Mouse (Mus musculus): Measurements from ENCODE around the gene Ilf3. TPM values are rescaled to one million over a fixed set of nuclear protein-coding genes. Genes with fewer than 3 reads are reported as not detected.

Gene Ilf3
- polyA plus RNA-seq, 1 experiment: 31.9 TPM

DNA sequence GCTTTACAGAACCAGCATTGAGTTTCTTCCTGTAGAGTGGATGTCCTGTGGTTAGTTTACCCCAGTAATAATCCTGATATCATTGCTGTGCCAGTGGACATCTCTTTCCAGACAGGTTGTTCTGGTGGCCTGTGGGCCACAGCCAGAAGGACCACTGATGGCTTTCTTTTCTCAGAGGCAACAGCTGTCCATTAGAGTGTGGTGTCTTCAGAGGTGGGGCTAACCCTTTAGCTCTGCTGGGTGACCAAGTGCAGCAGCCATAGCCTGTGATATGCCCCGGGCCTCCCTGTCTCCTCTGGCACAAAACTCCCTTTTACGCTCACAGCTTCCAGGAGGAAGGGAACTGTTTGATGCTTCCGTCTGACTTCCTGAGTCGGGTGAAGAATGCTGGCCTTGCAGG, 76.9 kb downstream of the Ilf3 start:
- DNase-seq: no peak
- H3K4me1 ChIP-seq (ENCODE audit: control insufficient read depth, insufficient read depth, low read length): peaks cover under 1% of the 10 kb centered on the region
- no peaks in the 10 kb centered on the region for H3K27me3 ChIP-seq (replicated peaks; ENCODE audit: control insufficient read depth, insufficient read depth, low read length)
- no peak for TF ChIP-seq POLR2A (IDR thresholded peaks at IDR 0.05; ENCODE audit: low read depth, low read length)
- no peak for TF ChIP-seq CTCF (conservative IDR thresholded peaks at IDR 0.05; ENCODE audit: insufficient read depth, insufficient read length, low read depth, low read length)
- no peaks in the 10 kb centered on the region for H3K36me3 ChIP-seq (ENCODE audit: control insufficient read depth, insufficient read depth, low read length)
- H3K4me3 ChIP-seq (ENCODE audit: insufficient read depth, low read depth, low read length): no peak overlapping the region
- H3K27ac ChIP-seq (ENCODE audit: insufficient read depth, low read depth, low read length): no peak overlapping the region
- 53% methylated on average over 4 of the region's 4 CpGs for WGBS

DNA sequence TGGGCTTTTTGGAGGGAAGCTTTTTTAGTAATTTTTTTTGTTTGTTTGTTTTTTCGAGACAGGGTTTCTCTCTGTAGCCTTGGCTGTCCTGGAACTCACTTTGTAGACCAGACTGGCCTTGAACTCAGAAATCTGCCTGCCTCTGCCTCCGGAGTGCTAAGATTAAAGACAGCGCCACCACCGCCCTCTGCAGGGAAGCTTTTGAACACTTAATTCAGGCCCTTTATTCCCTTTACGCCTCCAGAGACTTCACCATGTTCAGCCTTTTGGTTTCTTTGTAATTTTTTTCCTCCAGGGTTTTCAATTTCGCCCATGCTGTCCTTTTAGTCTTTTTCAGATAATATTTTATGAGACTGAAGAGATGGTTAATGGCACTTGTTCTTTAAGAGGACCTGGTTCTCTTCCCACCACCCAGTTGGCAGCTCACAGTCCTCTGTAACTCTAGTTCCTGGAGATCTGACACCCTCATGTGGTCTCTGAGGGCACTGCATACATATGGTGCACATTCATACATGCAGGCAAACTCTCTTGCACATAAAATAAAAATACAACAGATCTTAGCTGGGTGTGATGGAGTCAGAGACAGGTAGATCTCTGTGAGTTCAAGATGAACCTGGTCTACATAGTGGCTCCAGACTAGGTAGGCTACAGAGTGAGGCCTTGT, 77.5 kb downstream of the Ilf3 start:
- TF ChIP-seq POLR2A (IDR thresholded peaks at IDR 0.05; ENCODE audit: low read depth, low read length) (no peak), CTCF (conservative IDR thresholded peaks at IDR 0.05; ENCODE audit: insufficient read depth, insufficient read length, low read depth, low read length) (peak; percentile 13; the same call in 1 of the 2 replicates)
- H3K27ac ChIP-seq (ENCODE audit: insufficient read depth, low read depth, low read length): no peak overlapping the region
- no peaks in the 10 kb centered on the region for H3K36me3 ChIP-seq (ENCODE audit: control insufficient read depth, insufficient read depth, low read length)
- WGBS: 95% methylated on average over 6 of the region's 6 CpGs
- peaks cover 6% of the 10 kb centered on the region for H3K4me1 ChIP-seq (ENCODE audit: control insufficient read depth, insufficient read depth, low read length)
- H3K27me3 ChIP-seq (replicated peaks; ENCODE audit: control insufficient read depth, insufficient read depth, low read length): no peaks in the 10 kb centered on the region
- DNase-seq: no peak
- no peak overlapping the region for H3K4me3 ChIP-seq (ENCODE audit: insufficient read depth, low read depth, low read length)

DNA sequence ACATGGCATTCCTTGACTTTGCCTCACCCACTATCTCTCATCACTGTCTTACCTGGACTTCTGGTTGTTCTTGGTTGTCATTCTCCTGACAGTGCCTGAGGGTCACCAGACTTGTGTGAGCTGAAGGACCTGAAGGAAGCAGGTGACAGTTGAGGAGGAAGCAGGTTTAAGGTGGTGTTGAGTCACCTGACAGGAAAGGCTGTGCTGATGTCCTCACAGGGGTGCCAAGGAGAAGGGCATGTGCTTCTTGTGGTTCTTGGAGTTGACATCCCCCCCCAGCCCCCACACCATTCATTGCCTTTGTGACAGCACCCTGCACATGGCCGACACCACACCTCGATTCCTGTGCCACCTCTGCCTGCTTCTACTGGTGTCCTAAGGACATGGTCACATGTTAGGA, 80.1 kb downstream of the Ilf3 start:
- no peaks in the 10 kb centered on the region for H3K27me3 ChIP-seq (replicated peaks; ENCODE audit: control insufficient read depth, insufficient read depth, low read length)
- DNase-seq: no peak
- WGBS: 81% methylated on average over 2 of the region's 2 CpGs
- no peak overlapping the region for H3K27ac ChIP-seq (ENCODE audit: insufficient read depth, low read depth, low read length)
- H3K4me1 ChIP-seq (ENCODE audit: control insufficient read depth, insufficient read depth, low read length): peaks cover 11% of the 10 kb centered on the region
- H3K4me3 ChIP-seq (ENCODE audit: insufficient read depth, low read depth, low read length): no peak overlapping the region
- no peaks in the 10 kb centered on the region for H3K36me3 ChIP-seq (ENCODE audit: control insufficient read depth, insufficient read depth, low read length)
- no peak for TF ChIP-seq CTCF (conservative IDR thresholded peaks at IDR 0.05; ENCODE audit: insufficient read depth, insufficient read length, low read depth, low read length)
- TF ChIP-seq POLR2A (IDR thresholded peaks at IDR 0.05; ENCODE audit: low read depth, low read length): no peak

DNA sequence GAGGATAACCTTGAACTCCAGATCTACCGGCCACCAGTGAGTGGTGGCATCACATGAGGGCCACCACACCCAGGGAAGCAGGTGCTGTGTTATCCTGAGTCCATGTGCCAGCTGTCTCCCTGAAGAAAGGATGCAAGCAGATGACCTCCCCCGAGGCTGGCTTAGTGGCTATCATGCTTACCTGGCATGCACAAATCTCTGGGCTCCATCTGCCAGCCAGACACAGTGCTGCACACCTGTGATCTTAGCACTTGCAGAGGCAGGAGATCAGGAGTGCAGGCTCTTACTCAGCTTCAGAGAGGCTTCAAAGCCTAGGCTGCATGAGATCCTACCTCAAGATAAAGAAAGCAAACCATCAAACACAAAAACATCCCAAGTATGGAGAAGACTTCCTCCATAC, 82.0 kb downstream of the Ilf3 start:
- Histone ChIP-seq H3K27ac (ENCODE audit: insufficient read depth, low read depth, low read length) (peak overlapping the region; percentile 5; the same call in 1 of the 2 replicates), H3K27me3 (replicated peaks; ENCODE audit: control insufficient read depth, insufficient read depth, low read length) (no peaks in the 10 kb centered on the region), H3K4me1 (ENCODE audit: control insufficient read depth, insufficient read depth, low read length) (peaks cover 18% of the 10 kb centered on the region), H3K36me3 (ENCODE audit: control insufficient read depth, insufficient read depth, low read length) (no peaks in the 10 kb centered on the region), H3K4me3 (ENCODE audit: insufficient read depth, low read depth, low read length) (no peak overlapping the region)
- DNase-seq: no peak
- WGBS: 44% methylated on average over 2 of the region's 2 CpGs
- TF ChIP-seq CTCF (conservative IDR thresholded peaks at IDR 0.05; ENCODE audit: insufficient read depth, insufficient read length, low read depth, low read length) (no peak), POLR2A (IDR thresholded peaks at IDR 0.05; ENCODE audit: low read depth, low read length) (no peak)

DNA sequence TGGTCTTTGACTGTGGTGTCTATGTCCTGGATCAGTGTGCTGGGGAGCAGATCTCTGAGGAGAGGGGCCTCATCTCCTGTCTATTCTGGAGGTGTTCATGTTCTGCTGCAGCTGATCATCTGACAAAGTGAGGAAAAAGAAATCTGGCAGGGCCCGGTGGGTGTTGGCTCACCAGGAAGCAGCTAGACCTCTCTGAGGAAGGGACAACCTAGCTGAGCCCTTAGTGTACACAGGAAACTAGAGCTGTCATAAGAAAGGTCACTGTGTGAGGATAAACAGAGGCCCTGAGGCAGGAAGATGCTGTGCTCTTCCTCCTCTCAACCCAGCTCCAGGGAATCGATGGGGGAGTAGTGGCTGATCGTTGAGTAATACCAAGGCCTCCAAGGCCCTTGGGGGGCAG, 82.6 kb downstream of the Ilf3 start:
- Histone ChIP-seq H3K4me3 (ENCODE audit: insufficient read depth, low read depth, low read length) (no peak overlapping the region), H3K4me1 (ENCODE audit: control insufficient read depth, insufficient read depth, low read length) (peaks cover 24% of the 10 kb centered on the region), H3K27me3 (replicated peaks; ENCODE audit: control insufficient read depth, insufficient read depth, low read length) (no peaks in the 10 kb centered on the region), H3K36me3 (ENCODE audit: control insufficient read depth, insufficient read depth, low read length) (no peaks in the 10 kb centered on the region), H3K27ac (ENCODE audit: insufficient read depth, low read depth, low read length) (peak overlapping the region; percentile 18; the same call in 1 of the 2 replicates)
- peak; percentile 70 for DNase-seq
- TF ChIP-seq POLR2A (IDR thresholded peaks at IDR 0.05; ENCODE audit: low read depth, low read length): no peak
- no peak for TF ChIP-seq CTCF (conservative IDR thresholded peaks at IDR 0.05; ENCODE audit: insufficient read depth, insufficient read length, low read depth, low read length)
- 60% methylated on average over 3 of the region's 3 CpGs for WGBS

DNA sequence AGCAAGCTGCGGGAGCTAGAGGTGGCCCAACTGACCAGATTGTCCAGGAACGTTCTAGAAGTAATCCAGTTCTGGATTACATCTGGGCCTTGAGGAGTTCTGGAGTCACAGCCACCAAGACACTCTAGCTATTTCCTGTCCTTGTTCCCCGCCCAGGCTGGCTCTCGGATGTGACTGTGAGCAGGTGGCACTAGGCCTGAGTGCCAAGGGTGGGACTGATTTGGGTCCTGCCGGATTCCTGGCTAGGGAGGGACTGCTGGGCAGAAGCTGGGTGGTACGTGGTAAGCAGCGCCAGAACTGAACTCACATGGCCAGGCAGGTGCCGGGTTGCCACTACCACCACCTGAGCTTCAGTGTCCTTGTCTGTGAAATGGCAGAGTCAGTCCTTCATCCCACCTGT, 83.7 kb downstream of the Ilf3 start:
- no peak for TF ChIP-seq POLR2A (IDR thresholded peaks at IDR 0.05; ENCODE audit: low read depth, low read length)
- no peak for TF ChIP-seq CTCF (conservative IDR thresholded peaks at IDR 0.05; ENCODE audit: insufficient read depth, insufficient read length, low read depth, low read length)
- H3K4me3 ChIP-seq (ENCODE audit: insufficient read depth, low read depth, low read length): no peak overlapping the region
- H3K4me1 ChIP-seq (ENCODE audit: control insufficient read depth, insufficient read depth, low read length): peaks cover 24% of the 10 kb centered on the region
- peak; percentile 46 for DNase-seq
- no peaks in the 10 kb centered on the region for H3K27me3 ChIP-seq (replicated peaks; ENCODE audit: control insufficient read depth, insufficient read depth, low read length)
- 66% methylated on average over 8 of the region's 8 CpGs for WGBS
- 0 out of 2 replicates have a peak overlapping the region, but pooled peaks have one; percentile 10 for H3K27ac ChIP-seq (ENCODE audit: insufficient read depth, low read depth, low read length)
- H3K36me3 ChIP-seq (ENCODE audit: control insufficient read depth, insufficient read depth, low read length): no peaks in the 10 kb centered on the region

DNA sequence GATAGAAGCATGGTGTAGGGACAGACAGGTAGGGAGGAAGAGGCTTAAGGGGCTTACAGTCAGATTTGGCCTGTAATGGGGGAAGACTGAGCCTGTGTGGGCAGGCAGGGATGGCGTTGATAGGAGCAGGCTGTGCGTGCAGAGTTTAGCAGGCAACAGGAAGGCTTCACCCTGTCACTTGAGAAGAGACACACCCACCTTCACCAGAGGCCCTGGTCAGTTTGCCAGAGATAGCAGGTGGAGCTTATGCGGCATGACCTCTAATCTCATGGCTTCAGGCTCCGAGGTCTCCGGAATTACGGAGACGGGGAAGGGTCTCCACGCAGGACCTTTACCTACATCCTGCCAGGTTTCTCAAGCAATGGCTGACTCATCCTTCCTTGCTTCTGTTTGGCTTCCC, 84.2 kb downstream of the Ilf3 start:
- 0 out of 2 replicates have a peak overlapping the region, but pooled peaks have one; percentile 10 for H3K27ac ChIP-seq (ENCODE audit: insufficient read depth, low read depth, low read length)
- H3K36me3 ChIP-seq (ENCODE audit: control insufficient read depth, insufficient read depth, low read length): no peaks in the 10 kb centered on the region
- WGBS: 42% methylated on average over 8 of the region's 8 CpGs
- H3K4me3 ChIP-seq (ENCODE audit: insufficient read depth, low read depth, low read length): no peak overlapping the region
- peaks cover 24% of the 10 kb centered on the region for H3K4me1 ChIP-seq (ENCODE audit: control insufficient read depth, insufficient read depth, low read length)
- no peaks in the 10 kb centered on the region for H3K27me3 ChIP-seq (replicated peaks; ENCODE audit: control insufficient read depth, insufficient read depth, low read length)
- DNase-seq: no peak
- TF ChIP-seq CTCF (conservative IDR thresholded peaks at IDR 0.05; ENCODE audit: insufficient read depth, insufficient read length, low read depth, low read length) (no peak), POLR2A (IDR thresholded peaks at IDR 0.05; ENCODE audit: low read depth, low read length) (no peak)

All from kidney, adult 2 months (tissue).